Mouse (Mus musculus) hindbrain, embryonic 12.5 days (tissue): Measurements from ENCODE around the gene Megf11. TPM values are rescaled to one million over a fixed set of nuclear protein-coding genes. Genes with fewer than 3 reads are reported as not detected.

Source experiments
- ATAC-seq: fragments of 200-750 bp; cut with Nextera tagmentation; 2 replicates; pipeline ENCODE4 v1.8.0; 2017; ENCODE audit warnings: moderate TSS enrichment; ENCODE audit not compliant: low FRiP score
- H3K27ac ChIP-seq: fragments of 300-500 bp; sonication (generic); 2 replicates; pipeline ENCODE4 v1.5.1; 2016; ENCODE audit warnings: mild to moderate bottlenecking
- H3K27me3 ChIP-seq: fragments of 300-500 bp; sonication (generic); 2 replicates; pipeline ENCODE4 v1.6.1; 2016; ENCODE audit warnings: mild to moderate bottlenecking
- H3K36me3 ChIP-seq: fragments of 300-500 bp; sonication (generic); 2 replicates; pipeline ENCODE4 v1.6.1; 2016; ENCODE audit warnings: mild to moderate bottlenecking
- H3K4me1 ChIP-seq: fragments of 300-500 bp; sonication (generic); 2 replicates; pipeline ENCODE4 v1.6.1; 2016
- H3K4me2 ChIP-seq: fragments of 300-500 bp; sonication (generic); replicated peaks from 2 replicates; pipeline ENCODE4 v1.6.1; 2016; ENCODE audit warnings: mild to moderate bottlenecking
- H3K4me3 ChIP-seq: fragments of 300-500 bp; sonication (generic); 2 replicates; pipeline ENCODE4 v1.5.1; 2016; ENCODE audit warnings: mild to moderate bottlenecking
- H3K9ac ChIP-seq: fragments of 300-500 bp; sonication (generic); 2 replicates; pipeline ENCODE4 v1.6.1; 2016; ENCODE audit warnings: mild to moderate bottlenecking, moderate library complexity
- H3K9me3 ChIP-seq: fragments of 300-500 bp; sonication (generic); replicated peaks from 2 replicates; pipeline ENCODE4 v1.6.1; 2016; ENCODE audit warnings: mild to moderate bottlenecking
- WGBS: fragments of 180-500 bp; shearing (Covaris S2); methylation state at CpG from one replicate; pipeline ENCODE4 v1.1.7; 2016; 5-methylcytosine and 5-hydroxymethylcytosine counted together
- polyA plus RNA-seq: library from polyadenylated mRNA; unstranded; fragments of >200 nt; fragmentation: Nextera tagmentation; extraction: Ambion mirVana; gene quantifications from 2 replicates; pipeline ENCODE4 v1.2.1, GENCODE M21; 2016

The Megf11 gene
- polyA plus RNA-seq, 1 experiment from 2014 or later, result 8.0 TPM

- ATAC-seq, result no peak
- H3K4me2 ChIP-seq, result no peak overlapping the region
- H3K36me3 ChIP-seq, result no peaks in the 10 kb centered on the region
- 0 out of 2 replicates have a peak, but pooled peaks cover 5% of the 10 kb centered on the region for H3K9me3 ChIP-seq
- H3K4me1 ChIP-seq, result peaks cover 18% of the 10 kb centered on the region; the same call in 1 of the 2 replicates
- no peak overlapping the region for H3K4me3 ChIP-seq
- 71% methylated on average over 5 of the region's 5 CpGs for WGBS
- no peaks in the 10 kb centered on the region; the same call in 1 of the 2 replicates for H3K27me3 ChIP-seq
- no peak overlapping the region for H3K9ac ChIP-seq
- no peak overlapping the region for H3K27ac ChIP-seq
Observed at GRCm38 (mm10) chr9:64564315-64564767, 178.9 kb downstream of the Megf11 start.

GRCm38 (mm10) chr9:64565915-64566314 is 180.5 kb downstream of the Megf11 start:
- H3K27me3 ChIP-seq, result no peaks in the 10 kb centered on the region; the same call in 1 of the 2 replicates
- H3K4me2 ChIP-seq, result no peak overlapping the region
- no peaks in the 10 kb centered on the region for H3K36me3 ChIP-seq
- H3K4me1 ChIP-seq, result peaks cover 19% of the 10 kb centered on the region; the same call in 1 of the 2 replicates
- no peak overlapping the region for H3K9ac ChIP-seq
- 0 out of 2 replicates have a peak, but pooled peaks cover 5% of the 10 kb centered on the region for H3K9me3 ChIP-seq
- no peak overlapping the region for H3K4me3 ChIP-seq
- no peak for ATAC-seq
- no peak overlapping the region for H3K27ac ChIP-seq

GRCm38 (mm10) chr9:64566376-64566775 is 180.9 kb downstream of the Megf11 start:
- no peak overlapping the region for H3K4me2 ChIP-seq
- H3K36me3 ChIP-seq, result no peaks in the 10 kb centered on the region
- no peak overlapping the region for H3K9ac ChIP-seq
- 58% methylated on average over 2 of the region's 2 CpGs for WGBS
- H3K4me1 ChIP-seq, result peaks cover 20% of the 10 kb centered on the region; the same call in 1 of the 2 replicates
- no peak for ATAC-seq
- no peak overlapping the region for H3K4me3 ChIP-seq
- no peak overlapping the region for H3K27ac ChIP-seq
- no peaks in the 10 kb centered on the region; the same call in 1 of the 2 replicates for H3K27me3 ChIP-seq
- 0 out of 2 replicates have a peak, but pooled peaks cover 5% of the 10 kb centered on the region for H3K9me3 ChIP-seq

GRCm38 (mm10) chr9:64567482-64567881 is 182.1 kb downstream of the Megf11 start:
- Histone ChIP-seq H3K9ac (no peak overlapping the region), H3K9me3 (0 out of 2 replicates have a peak, but pooled peaks cover 5% of the 10 kb centered on the region), H3K36me3 (no peaks in the 10 kb centered on the region), H3K27ac (no peak overlapping the region), H3K4me2 (no peak overlapping the region), H3K4me1 (peaks cover 20% of the 10 kb centered on the region; the same call in 1 of the 2 replicates), H3K4me3 (no peak overlapping the region), H3K27me3 (no peaks in the 10 kb centered on the region; the same call in 1 of the 2 replicates)
- WGBS, result 61% methylated on average over 5 of the region's 5 CpGs
- ATAC-seq, result no peak

- no peak overlapping the region for H3K9ac ChIP-seq
- 56% methylated on average over 8 of the region's 8 CpGs for WGBS
Observed at GRCm38 (mm10) chr9:64568467-64569260, 183.2 kb downstream of the Megf11 start.

GRCm38 (mm10) chr9:64570448-64570847 is 185.0 kb downstream of the Megf11 start:
- Histone ChIP-seq H3K4me3 (no peak overlapping the region), H3K4me1 (peaks cover 22% of the 10 kb centered on the region; the same call in 1 of the 2 replicates), H3K27me3 (no peaks in the 10 kb centered on the region), H3K27ac (no peak overlapping the region), H3K36me3 (no peaks in the 10 kb centered on the region), H3K4me2 (no peak overlapping the region), H3K9me3 (no peaks in the 10 kb centered on the region), H3K9ac (no peak overlapping the region)
- ATAC-seq, result no peak
- 46% methylated on average over 4 of the region's 4 CpGs for WGBS

More at GRCm38 (mm10) chr9:64568467-64569260, 183.2 kb downstream of the Megf11 start:
- no peak for ATAC-seq
- Histone ChIP-seq H3K9me3 (no peaks in the 10 kb centered on the region), H3K27me3 (no peaks in the 10 kb centered on the region; the same call in 1 of the 2 replicates), H3K36me3 (no peaks in the 10 kb centered on the region), H3K4me3 (no peak overlapping the region), H3K27ac (no peak overlapping the region), H3K4me1 (peaks cover 22% of the 10 kb centered on the region; the same call in 1 of the 2 replicates), H3K4me2 (no peak overlapping the region)

GRCm38 (mm10) chr9:64571091-64571490 is 185.7 kb downstream of the Megf11 start:
- no peak overlapping the region for H3K27ac ChIP-seq
- H3K27me3 ChIP-seq, result no peaks in the 10 kb centered on the region
- H3K9me3 ChIP-seq, result no peaks in the 10 kb centered on the region
- H3K4me2 ChIP-seq, result no peak overlapping the region
- H3K9ac ChIP-seq, result no peak overlapping the region
- 89% methylated on average over 8 of the region's 8 CpGs for WGBS
- ATAC-seq, result no peak
- H3K36me3 ChIP-seq, result no peaks in the 10 kb centered on the region
- no peak overlapping the region for H3K4me3 ChIP-seq
- peaks cover 22% of the 10 kb centered on the region; the same call in 1 of the 2 replicates for H3K4me1 ChIP-seq

GRCm38 (mm10) chr9:64572629-64573190 is 187.3 kb downstream of the Megf11 start:
- no peak for ATAC-seq
- H3K4me1 ChIP-seq, result peaks cover 19% of the 10 kb centered on the region; the same call in 1 of the 2 replicates
- no peaks in the 10 kb centered on the region for H3K36me3 ChIP-seq
- no peak overlapping the region for H3K4me3 ChIP-seq
- no peak overlapping the region for H3K27ac ChIP-seq
- H3K9me3 ChIP-seq, result no peaks in the 10 kb centered on the region
- H3K4me2 ChIP-seq, result no peak overlapping the region
- no peaks in the 10 kb centered on the region for H3K27me3 ChIP-seq
- no peak overlapping the region for H3K9ac ChIP-seq
- 80% methylated on average over 7 of the region's 7 CpGs for WGBS

GRCm38 (mm10) chr9:64575658-64576057 is 190.2 kb downstream of the Megf11 start:
- ATAC-seq, result no peak

GRCm38 (mm10) chr9:64576143-64576878 is 190.9 kb downstream of the Megf11 start:
- ATAC-seq, result no peak
- H3K27ac ChIP-seq, result no peak overlapping the region
- peaks cover 14% of the 10 kb centered on the region; the same call in 1 of the 2 replicates for H3K4me1 ChIP-seq

More at GRCm38 (mm10) chr9:64575658-64576057, 190.2 kb downstream of the Megf11 start:
- no peak overlapping the region for H3K4me3 ChIP-seq
- no peaks in the 10 kb centered on the region for H3K27me3 ChIP-seq
- peaks cover 16% of the 10 kb centered on the region; the same call in 1 of the 2 replicates for H3K4me1 ChIP-seq
- no peaks in the 10 kb centered on the region for H3K9me3 ChIP-seq
- H3K9ac ChIP-seq, result no peak overlapping the region
- H3K36me3 ChIP-seq, result no peaks in the 10 kb centered on the region
- H3K4me2 ChIP-seq, result no peak overlapping the region
- no peak overlapping the region for H3K27ac ChIP-seq

GRCm38 (mm10) chr9:64577156-64577555 is 191.7 kb downstream of the Megf11 start:
- Histone ChIP-seq H3K27me3 (no peaks in the 10 kb centered on the region), H3K4me3 (no peak overlapping the region), H3K27ac (no peak overlapping the region), H3K9ac (no peak overlapping the region), H3K4me1 (peaks cover 14% of the 10 kb centered on the region; the same call in 1 of the 2 replicates), H3K9me3 (no peaks in the 10 kb centered on the region), H3K36me3 (no peaks in the 10 kb centered on the region), H3K4me2 (no peak overlapping the region)
- ATAC-seq, result no peak
- WGBS, result 83% methylated on average over 3 of the region's 3 CpGs

More at GRCm38 (mm10) chr9:64576143-64576878, 190.9 kb downstream of the Megf11 start:
- Histone ChIP-seq H3K4me2 (no peak overlapping the region), H3K4me3 (no peak overlapping the region), H3K9me3 (no peaks in the 10 kb centered on the region), H3K36me3 (no peaks in the 10 kb centered on the region), H3K27me3 (no peaks in the 10 kb centered on the region), H3K9ac (no peak overlapping the region)
- 58% methylated on average over 5 of the region's 5 CpGs for whole genome bisulfite sequencing

- H3K9me3 ChIP-seq, result no peaks in the 10 kb centered on the region
- peaks cover 14% of the 10 kb centered on the region; the same call in 1 of the 2 replicates for H3K4me1 ChIP-seq
- no peaks in the 10 kb centered on the region for H3K36me3 ChIP-seq
- no peak overlapping the region for H3K27ac ChIP-seq
- no peak overlapping the region for H3K4me3 ChIP-seq
- H3K27me3 ChIP-seq, result no peaks in the 10 kb centered on the region
- no peak for ATAC-seq
- no peak overlapping the region for H3K4me2 ChIP-seq
- no peak overlapping the region for H3K9ac ChIP-seq
Observed at GRCm38 (mm10) chr9:64578014-64578413, 192.6 kb downstream of the Megf11 start.
